Mouse (Mus musculus) adrenal gland, postnatal 36 days (tissue): ENCODE data around the gene Car6. TPM values are rescaled to one million over a fixed set of nuclear protein-coding genes. Genes with fewer than 3 reads are reported as not detected.

ENCODE experiments used
- total RNA-seq, 2 experiments: library from RNA; stranded (reverse); gene quantifications; 2 replicates each; pipeline ENCODE4 v1.2.3; 2021

The Car6 gene
- total RNA-seq, 2 experiments from 2014 or later = 0.79 to 1.6 TPM

Other genes starting within 250 kb of the Car6 start
- 10 to 100 TPM; 21.8 to 52.7 TPM for gene Spsb1, start 246.3 kb downstream of the Car6 start, total RNA-seq
- gene H6pd, start 192.3 kb downstream of the Car6 start, total RNA-seq = 100 to 1,000 TPM; 152 to 160 TPM
- 1 to 10 TPM in 1 of 2 experiments, under 1 TPM in 1; 0.99 to 1.9 TPM for gene Gpr157, start 114.0 kb downstream of the Car6 start, total RNA-seq
- gene Slc2a5, start 82.0 kb downstream of the Car6 start, total RNA-seq = 1 to 10 TPM; 3.7 to 8.5 TPM
- not detected for gene Slc2a7, start 52.4 kb downstream of the Car6 start, total RNA-seq
- 100 to 1,000 TPM; 468 to 482 TPM for gene Eno1, start 35.4 kb upstream of the Car6 start, total RNA-seq
- 100 to 1,000 TPM; 114 to 116 TPM for gene Rere, start 80.3 kb upstream of the Car6 start, total RNA-seq